27 mouse cellular contexts compared by ENCODE assay signal in genomic region chr10:93538818-93539217, GRCm38 (mm10). TPM values are rescaled to one million over a fixed set of nuclear protein-coding genes. Genes with fewer than 3 reads are reported as not detected.
DNase-seq lines count a peak whose midpoint lies in the region; ATAC-seq and TF ChIP-seq lines count a peak whose summit lies in the region.
"Had no signal": no experiment of that assay in that cellular context is flagged by ENCODE, and none has a peak within 500 bp of the region (broad histone marks: within the 10 kb centered on the region; RNA-seq: fewer than 3 reads in every experiment).

No protein-coding gene starts in this region.

- H3K36me3 ChIP-seq in liver, embryonic 14.5 days (replicated peaks; ENCODE audit: control insufficient read depth, insufficient read depth, low read depth) = no peaks in the 10 kb centered on the region
- no peaks in the 10 kb centered on the region for H3K36me3 ChIP-seq in kidney, postnatal 0 days (ENCODE audit: insufficient read depth, low read length)
- H3K36me3 ChIP-seq in liver, postnatal 0 days (replicated peaks; ENCODE audit: insufficient read depth, low read length) = no peaks in the 10 kb centered on the region; the same call in 1 of the 2 replicates
- H3K36me3 ChIP-seq: embryonic facial prominence, embryonic 15.5 days; forebrain, embryonic 10.5 days; heart, embryonic 10.5 days; hindbrain, embryonic 13.5 days had no signal

- no peak for ATAC-seq in liver, embryonic 14.5 days (ENCODE audit: insufficient read depth)
- ATAC-seq in kidney, postnatal 0 days (replicated peaks; ENCODE audit: low FRiP score, low read depth) = 0 out of 2 replicates have a peak, but pooled peaks have one; percentile 44
- ATAC-seq in liver, postnatal 0 days = peak; percentile 50
- ATAC-seq: forebrain, embryonic 14.5 days had no signal

- no peak overlapping the region for H3K4me3 ChIP-seq in liver, embryonic 14.5 days (ENCODE audit: insufficient read depth in 1 of 2, low read depth in 2 of 2, low read length in 2 of 2)
- no peak overlapping the region for H3K4me3 ChIP-seq in kidney, postnatal 0 days (replicated peaks; ENCODE audit: low read depth, low read length)
- H3K4me3 ChIP-seq in liver, postnatal 0 days (ENCODE audit: low read depth, low read length) = no peak overlapping the region

- H3K4me1 ChIP-seq in liver, embryonic 14.5 days (replicated peaks; ENCODE audit: control insufficient read depth in 2 of 2, insufficient read depth in 2 of 2, low read length in 1 of 2) = peaks cover 0 to 10% of the 10 kb centered on the region in 2 experiments; a peak in 2 of 4 replicates
- peaks cover 5% of the 10 kb centered on the region; the same call in 1 of the 2 replicates for H3K4me1 ChIP-seq in kidney, postnatal 0 days (replicated peaks; ENCODE audit: insufficient read depth, low read length)
- peaks cover 9% of the 10 kb centered on the region for H3K4me1 ChIP-seq in liver, postnatal 0 days (ENCODE audit: insufficient read depth)

- no peak overlapping the region for H3K9ac ChIP-seq in liver, embryonic 14.5 days (replicated peaks)
- H3K9ac ChIP-seq in kidney, postnatal 0 days (ENCODE audit: low read depth, low read length) = no peak overlapping the region
- no peak overlapping the region for H3K9ac ChIP-seq in liver, postnatal 0 days (replicated peaks)
- H3K9ac ChIP-seq: embryonic facial prominence, embryonic 15.5 days had no signal

- peak overlapping the region; percentile 3; the same call in 1 of the 2 replicates for H3K4me2 ChIP-seq in liver, embryonic 14.5 days (ENCODE audit: low read depth)
- H3K4me2 ChIP-seq in kidney, postnatal 0 days (ENCODE audit: low read length) = no peak overlapping the region
- peak overlapping the region; percentile 27; the same call in 1 of the 2 replicates for H3K4me2 ChIP-seq in liver, postnatal 0 days (ENCODE audit: low read depth, low read length)

- H3K27ac ChIP-seq in liver, embryonic 14.5 days = no peak overlapping the region
- H3K27ac ChIP-seq in kidney, postnatal 0 days = 0 out of 2 replicates have a peak overlapping the region, but pooled peaks have one; percentile 44
- peak overlapping the region; percentile 82 for H3K27ac ChIP-seq in liver, postnatal 0 days (ENCODE audit: low read depth)
- H3K27ac ChIP-seq: embryonic facial prominence, embryonic 15.5 days; hindbrain, embryonic 13.5 days had no signal

- no peak for TF ChIP-seq EP300 in liver, embryonic 14.5 days (IDR thresholded peaks at IDR 0.05; ENCODE audit: low read depth)
- TF ChIP-seq EP300 in liver, postnatal 0 days (IDR thresholded peaks at IDR 0.05; ENCODE audit: low read depth) = no peak

- no peaks in the 10 kb centered on the region for H3K27me3 ChIP-seq in liver, embryonic 14.5 days (ENCODE audit: control insufficient read depth, insufficient read depth, low read length)
- H3K27me3 ChIP-seq in kidney, postnatal 0 days (ENCODE audit: insufficient read depth, low read length) = no peaks in the 10 kb centered on the region
- H3K27me3 ChIP-seq in liver, postnatal 0 days (ENCODE audit: insufficient read depth, low read length) = no peaks in the 10 kb centered on the region

- no peaks in the 10 kb centered on the region for H3K9me3 ChIP-seq in liver, embryonic 14.5 days (ENCODE audit: control insufficient read depth, low read length)
- H3K9me3 ChIP-seq in kidney, postnatal 0 days (replicated peaks; ENCODE audit: low read length) = no peaks in the 10 kb centered on the region
- no peaks in the 10 kb centered on the region for H3K9me3 ChIP-seq in liver, postnatal 0 days (ENCODE audit: low read length)
- H3K9me3 ChIP-seq: embryonic facial prominence, embryonic 15.5 days; forebrain, embryonic 10.5 days; heart, embryonic 10.5 days; hindbrain, embryonic 13.5 days had no signal

- TF ChIP-seq CTCF in liver, embryonic 14.5 days (IDR thresholded peaks at IDR 0.05; ENCODE audit: low read depth) = no peak
- no peak for TF ChIP-seq CTCF in kidney, postnatal 0 days (IDR thresholded peaks at IDR 0.05; ENCODE audit: low read depth)
- no peak for TF ChIP-seq CTCF in liver, postnatal 0 days (IDR thresholded peaks at IDR 0.05; ENCODE audit: low read depth)

- DNase-seq in kidney, adult 11 months = peak; percentile 9
- no peak for DNase-seq in kidney, adult 18-20 months
- DNase-seq in liver, embryonic 14.5 days (ENCODE audit: low read depth in 3 of 3, low spot score in 3 of 3) = no peak
- no peak for DNase-seq in liver
- peak; percentile 54 for DNase-seq in kidney, postnatal 0 days (ENCODE audit: low spot score)
- DNase-seq in liver, postnatal 0 days = peak; percentile 36
- DNase-seq in heart, adult 8-10 months (ENCODE audit: low spot score) = no peak
- no peak for DNase-seq in heart, postnatal 14 days
- DNase-seq: adrenal gland, postnatal 14 days; cerebellum, adult 18-20 months; cerebellum, adult 9-11 months; cerebellum, postnatal 36 days; gastrocnemius, postnatal 36 days; heart, adult 11 months; heart, postnatal 10 days had no signal

- intact Hi-C loops in heart, postnatal 14 days (cut with DNase I) = no loop called here

- WGBS in liver, embryonic 14.5 days (ENCODE audit: insufficient replicate concordance) = 66% methylated on average over 6 of the region's 6 CpGs
- 29% methylated on average over 6 of the region's 6 CpGs for WGBS in kidney, postnatal 0 days
- 55% methylated on average over 6 of the region's 6 CpGs for WGBS in liver, postnatal 0 days (ENCODE audit: insufficient replicate concordance)

RNA-seq across cellular contexts. Expression of gene Amdhd1, which starts 1.0 kb away (rescaled TPM):
- 4.1 and 5.7 TPM in 2 replicates for polyA plus RNA-seq in liver, embryonic 14.5 days (2012; rRNA removed)
- polyA plus RNA-seq in liver, embryonic 14.5 days (2014; fragmentation: Nextera tagmentation; extraction: Ambion mirVana) = 9.7 and 10.1 TPM in 2 replicates
- 2.8 and 3.5 TPM in 2 replicates for polyA plus RNA-seq in kidney, postnatal 0 days (2015; fragmentation: Nextera tagmentation; extraction: Ambion mirVana)
- 80.3 and 91.6 TPM in 2 replicates for polyA plus RNA-seq in liver, postnatal 0 days (2015; fragmentation: Nextera tagmentation; extraction: Ambion mirVana)
- total RNA-seq in heart, adult 8-10 months (2022) = not detected
- not detected for total RNA-seq in heart, postnatal 14 days (2021)
- total RNA-seq: adrenal gland, adult 18-20 months; gastrocnemius, adult 8-10 months; gastrocnemius, postnatal 36 days; hematopoietic stem cell, adult 5-6 weeks; MEL had no signal

RNA-seq across cellular contexts. Expression of gene Ccdc38, which starts 1.6 kb away (rescaled TPM):
- 0.02 TPM in 1 of 2 replicates, not detected in the other for polyA plus RNA-seq in liver, embryonic 14.5 days (2012; rRNA removed)
- 0.09 and 0.15 TPM in 2 replicates for polyA plus RNA-seq in liver, embryonic 14.5 days (2014; fragmentation: Nextera tagmentation; extraction: Ambion mirVana)
- polyA plus RNA-seq in kidney, postnatal 0 days (2015; fragmentation: Nextera tagmentation; extraction: Ambion mirVana) = 0.26 and 0.29 TPM in 2 replicates
- polyA plus RNA-seq in liver, postnatal 0 days (2015; fragmentation: Nextera tagmentation; extraction: Ambion mirVana) = 0.32 and 0.36 TPM in 2 replicates
- not detected for total RNA-seq in heart, adult 8-10 months (2022)
- total RNA-seq in heart, postnatal 14 days (2021) = not detected
- total RNA-seq: adrenal gland, adult 18-20 months; adrenal gland, postnatal 14 days; gastrocnemius, adult 8-10 months; heart, postnatal 10 days; hematopoietic stem cell, adult 5-6 weeks; MEL had no signal
- polyA plus RNA-seq: erythroblast, embryonic 14.5 days had no signal

RNA-seq across cellular contexts. Expression of gene Hal, which starts 50.2 kb away (rescaled TPM):
- polyA plus RNA-seq in liver, embryonic 14.5 days (2012; rRNA removed) = 1.5 and 2.1 TPM in 2 replicates
- polyA plus RNA-seq in liver, embryonic 14.5 days (2014; fragmentation: Nextera tagmentation; extraction: Ambion mirVana) = 4.7 and 5.6 TPM in 2 replicates
- not detected in 2 replicates for polyA plus RNA-seq in kidney, postnatal 0 days (2015; fragmentation: Nextera tagmentation; extraction: Ambion mirVana)
- polyA plus RNA-seq in liver, postnatal 0 days (2015; fragmentation: Nextera tagmentation; extraction: Ambion mirVana) = 30.0 and 44.0 TPM in 2 replicates
- total RNA-seq in heart, adult 8-10 months (2022) = under 1 TPM in 3 of 4 experiments, not detected in 1; 0.05 to 0.29 (median 0.25) TPM
- under 1 TPM; 0.38 to 0.44 TPM for total RNA-seq in heart, postnatal 14 days (2021)
- total RNA-seq: heart, postnatal 10 days; hematopoietic stem cell, adult 5-6 weeks had no signal
- polyA plus RNA-seq: embryonic facial prominence, embryonic 11.5 days; erythroblast, embryonic 14.5 days; forebrain, embryonic 14.5 days; heart, embryonic 14.5 days; hindbrain, embryonic 13.5 days had no signal

RNA-seq across cellular contexts. Expression of gene Snrpf, which starts 50.7 kb away (rescaled TPM):
- 52.9 and 104 TPM in 2 replicates for polyA plus RNA-seq in liver, embryonic 14.5 days (2012; rRNA removed)
- 85.5 and 88.1 TPM in 2 replicates for polyA plus RNA-seq in liver, embryonic 14.5 days (2014; fragmentation: Nextera tagmentation; extraction: Ambion mirVana)
- 119 and 121 TPM in 2 replicates for polyA plus RNA-seq in kidney, postnatal 0 days (2015; fragmentation: Nextera tagmentation; extraction: Ambion mirVana)
- polyA plus RNA-seq in liver, postnatal 0 days (2015; fragmentation: Nextera tagmentation; extraction: Ambion mirVana) = 45.4 and 53.0 TPM in 2 replicates
- total RNA-seq in heart, adult 8-10 months (2022) = 10 to 100 TPM in 2 of 4 experiments, 1 to 10 TPM in 2; 7.5 to 12.3 (median 10.9) TPM
- total RNA-seq in heart, postnatal 14 days (2021) = 10 to 100 TPM in 1 of 2 experiments, 1 to 10 TPM in 1; 9.5 to 10.1 TPM

Comparison
In these comparisons a context has a peak if more than half of its experiments do, and no peak if none do; other contexts are left out.
1. DNase-seq: peak in kidney, adult 11 months (single experiment), kidney, postnatal 0 days (single experiment) and liver, postnatal 0 days (single experiment); none in kidney, adult 18-20 months (single experiment), liver, embryonic 14.5 days (0 of 3), liver (single experiment), heart, adult 8-10 months (single experiment) and heart, postnatal 14 days (0 of 2).